Mouse (Mus musculus) embryo, embryonic 9.5 days (tissue): ENCODE results near the gene Naif1.

ENCODE experiments used
- DNase-seq: peaks from one replicate; pipeline ENCODE4 v3.0.0-alpha.2; 2017; ENCODE audit errors: extremely low spot score

Gene Naif1

GRCm38 (mm10) chr2:32449761-32450754, at the start of gene Naif1:
TSS of gene Naif1 (plus strand) at chr2:32450457.
- DNase-seq: no peak

DNA sequence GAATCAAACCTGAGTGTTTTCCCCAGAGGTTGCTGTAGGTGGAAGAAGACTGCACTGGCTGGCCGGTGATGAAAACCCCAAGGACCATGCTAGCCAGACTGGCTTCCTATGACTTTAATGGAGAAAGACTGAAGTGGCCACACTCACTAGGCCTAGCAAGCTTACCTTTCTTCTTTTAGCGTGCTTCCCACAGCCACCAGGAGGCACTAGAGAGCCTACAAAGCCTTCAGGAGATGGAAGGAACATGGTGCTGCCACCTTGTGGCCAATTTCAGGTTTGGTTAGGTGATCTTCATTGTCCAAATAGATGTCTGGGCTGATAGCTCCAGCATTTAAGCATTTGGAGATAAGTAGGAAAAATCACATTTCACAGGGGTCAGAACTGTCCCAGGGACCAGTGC, 45.6 kb upstream of the Naif1 start:
- peak; percentile 90 for DNase-seq

DNA sequence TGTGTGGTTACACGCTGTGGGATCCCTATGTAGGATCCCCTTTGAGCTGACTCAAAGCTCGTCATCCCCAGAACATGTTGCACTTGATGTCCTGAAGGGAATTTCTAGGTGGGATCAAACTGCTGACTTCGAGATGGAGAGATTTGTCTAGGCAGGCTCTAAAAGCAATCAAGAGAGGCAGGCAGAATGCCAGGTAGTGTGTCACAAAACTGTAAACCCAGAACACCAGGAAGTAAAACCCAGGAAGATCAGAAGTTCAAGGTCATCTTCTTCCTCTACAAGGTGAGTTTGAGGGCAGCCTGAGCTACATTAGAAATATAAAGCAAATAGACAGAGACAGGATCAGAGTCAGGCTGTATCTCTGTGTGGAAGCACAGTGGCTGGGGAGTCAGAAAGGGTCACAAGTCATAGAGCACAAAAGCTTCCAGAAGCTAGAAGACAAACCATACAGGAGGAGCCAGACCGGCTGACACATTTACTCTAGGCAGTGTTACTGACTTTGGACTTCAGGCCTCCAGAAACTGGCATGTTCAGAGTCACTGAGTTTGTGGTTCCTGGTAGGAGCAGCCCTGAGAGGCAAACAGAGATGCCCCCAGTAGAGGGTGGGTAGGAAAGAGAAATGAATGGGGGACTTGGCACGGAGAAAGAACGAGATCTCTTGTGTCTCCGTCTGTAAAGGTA, 43.0 kb upstream of the Naif1 start:
- DNase-seq: no peak

GRCm38 (mm10) chr2:32408429-32409424, 41.5 kb upstream of the Naif1 start:
- peak; percentile 30 for DNase-seq

GRCm38 (mm10) chr2:32411407-32411806, 38.9 kb upstream of the Naif1 start:
- no peak for DNase-seq

- DNase-seq: no peak
Measured at GRCm38 (mm10) chr2:32412742-32413531, 37.3 kb upstream of the Naif1 start.

DNA sequence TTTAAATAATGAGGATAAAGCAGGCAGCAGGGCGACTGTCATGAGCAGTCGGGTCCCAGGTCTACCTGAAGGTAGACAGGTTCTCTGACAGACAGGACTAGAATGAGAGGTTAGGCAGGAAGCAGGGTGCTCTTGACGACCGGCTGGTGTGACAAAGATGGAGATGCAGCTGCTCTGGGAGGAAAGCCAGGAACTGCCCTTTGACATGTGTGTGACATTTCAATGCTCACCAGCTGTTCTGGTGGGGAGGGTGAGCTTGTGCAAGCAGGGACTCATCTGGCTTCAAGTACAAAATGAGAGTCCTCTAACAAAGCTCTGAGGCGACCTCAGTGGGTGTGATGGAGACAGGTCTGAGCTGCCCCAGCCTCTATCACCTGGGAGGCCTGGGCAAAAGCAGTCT, 36.3 kb upstream of the Naif1 start:
- no peak for DNase-seq

DNA sequence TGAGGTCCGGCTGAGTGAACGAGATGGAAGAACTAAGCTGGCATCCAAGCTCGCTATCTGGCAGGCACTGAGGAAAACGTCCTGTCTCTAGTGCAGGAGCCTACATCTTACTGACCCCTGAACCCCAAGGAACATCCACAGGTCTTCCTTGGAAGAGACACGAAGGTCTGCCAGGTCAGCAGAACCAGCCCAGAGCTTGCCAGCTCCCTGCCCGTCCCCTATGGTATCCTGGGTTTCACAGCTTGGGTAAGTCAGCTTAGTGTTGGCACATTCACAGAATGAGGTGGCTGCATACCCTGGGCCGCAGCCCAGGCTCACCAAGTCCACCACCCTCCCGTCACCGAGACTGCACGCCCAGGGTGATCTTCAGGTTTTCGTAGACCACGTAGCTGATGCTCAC, 34.5 kb upstream of the Naif1 start:
- DNase-seq: no peak

DNA sequence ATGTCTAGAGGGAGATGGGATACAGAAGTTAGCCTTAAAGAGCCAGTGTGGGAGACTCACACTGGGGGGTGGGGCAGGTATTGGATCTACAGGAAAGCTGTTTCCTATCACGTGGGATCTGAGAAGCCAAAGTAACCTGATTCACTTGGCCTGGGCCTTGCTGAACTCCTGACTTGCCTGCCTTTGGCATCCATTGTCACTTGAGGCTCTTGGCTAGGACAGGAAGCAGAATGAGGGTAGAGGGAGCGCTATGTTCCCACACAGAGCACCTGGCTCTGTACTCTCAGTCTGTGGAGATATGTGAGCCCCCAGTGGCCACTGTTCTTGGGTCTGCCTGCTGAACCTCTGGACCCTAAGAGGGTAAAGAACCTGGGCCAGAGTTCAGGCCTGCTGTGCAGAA, 33.7 kb upstream of the Naif1 start:
- DNase-seq: no peak

GRCm38 (mm10) chr2:32417486-32417885, 32.8 kb upstream of the Naif1 start:
- DNase-seq: no peak

GRCm38 (mm10) chr2:32418430-32419151, 31.7 kb upstream of the Naif1 start:
- no peak for DNase-seq

DNA sequence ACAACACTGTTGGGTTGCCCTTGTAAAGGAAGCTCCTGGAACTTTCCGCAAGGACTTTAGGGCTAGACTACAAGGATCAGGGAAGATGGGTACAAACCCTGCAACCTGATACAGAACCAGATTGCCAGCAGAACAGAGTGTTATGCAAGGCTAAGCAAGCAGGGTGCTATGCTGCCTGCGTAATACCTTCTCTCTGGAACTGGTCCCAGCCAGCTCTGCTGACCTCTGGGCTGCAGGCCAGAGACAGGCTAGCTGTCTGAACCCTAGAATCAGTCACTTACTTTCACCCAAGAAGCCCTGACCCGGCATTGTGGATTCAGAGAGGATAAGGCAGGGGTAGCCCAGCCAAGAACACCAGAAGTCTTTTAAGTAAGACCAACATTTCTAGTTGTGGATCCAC, 30.9 kb upstream of the Naif1 start:
- DNase-seq: no peak

DNA sequence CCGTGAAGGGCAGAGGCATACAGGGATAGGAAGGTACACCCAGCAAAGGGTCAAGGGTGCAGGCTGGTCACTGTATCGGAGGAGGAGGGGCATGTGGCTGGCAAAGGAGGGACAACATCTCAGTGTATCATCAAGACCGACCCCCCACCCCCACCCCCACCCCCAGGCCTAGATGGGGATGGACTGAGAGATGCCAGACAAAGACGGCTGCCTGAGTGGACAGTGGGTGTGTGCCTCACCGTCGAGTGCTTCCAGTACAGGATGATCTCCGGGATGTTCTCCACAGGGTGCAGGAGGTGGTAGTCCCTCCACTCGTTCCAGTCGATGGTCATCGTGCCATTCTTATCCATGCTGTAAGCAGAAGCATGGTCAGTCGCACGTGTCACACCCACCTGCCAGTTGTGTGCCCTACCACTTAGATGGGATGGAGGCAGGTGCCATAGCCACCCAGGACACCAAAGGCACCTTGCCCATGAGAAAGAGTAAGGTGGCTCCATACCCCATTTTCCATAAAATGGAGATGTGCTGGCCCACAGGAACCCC, 30.1 kb upstream of the Naif1 start:
- no peak for DNase-seq

GRCm38 (mm10) chr2:32420647-32421046, 29.6 kb upstream of the Naif1 start:
- DNase-seq: no peak

DNA sequence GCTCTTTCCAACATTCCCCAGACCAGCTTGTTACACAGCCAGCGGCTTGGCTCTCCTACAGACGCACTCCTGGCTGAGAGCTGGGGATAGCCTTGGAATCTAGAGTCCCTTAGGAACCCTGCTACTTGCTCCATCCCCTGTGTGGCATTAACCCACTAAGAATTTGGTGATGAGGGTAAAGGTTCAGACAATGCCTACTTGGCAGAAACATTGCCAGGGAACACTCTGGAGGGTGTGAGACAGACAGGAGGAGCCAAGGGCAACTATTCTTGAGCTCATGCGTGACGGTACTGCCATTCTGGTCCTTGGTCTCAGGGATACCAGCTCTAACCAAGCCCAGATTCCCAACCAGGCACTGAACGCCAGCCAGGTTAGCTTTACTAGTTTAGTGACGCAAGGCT, 28.4 kb upstream of the Naif1 start:
- DNase-seq: no peak

DNA sequence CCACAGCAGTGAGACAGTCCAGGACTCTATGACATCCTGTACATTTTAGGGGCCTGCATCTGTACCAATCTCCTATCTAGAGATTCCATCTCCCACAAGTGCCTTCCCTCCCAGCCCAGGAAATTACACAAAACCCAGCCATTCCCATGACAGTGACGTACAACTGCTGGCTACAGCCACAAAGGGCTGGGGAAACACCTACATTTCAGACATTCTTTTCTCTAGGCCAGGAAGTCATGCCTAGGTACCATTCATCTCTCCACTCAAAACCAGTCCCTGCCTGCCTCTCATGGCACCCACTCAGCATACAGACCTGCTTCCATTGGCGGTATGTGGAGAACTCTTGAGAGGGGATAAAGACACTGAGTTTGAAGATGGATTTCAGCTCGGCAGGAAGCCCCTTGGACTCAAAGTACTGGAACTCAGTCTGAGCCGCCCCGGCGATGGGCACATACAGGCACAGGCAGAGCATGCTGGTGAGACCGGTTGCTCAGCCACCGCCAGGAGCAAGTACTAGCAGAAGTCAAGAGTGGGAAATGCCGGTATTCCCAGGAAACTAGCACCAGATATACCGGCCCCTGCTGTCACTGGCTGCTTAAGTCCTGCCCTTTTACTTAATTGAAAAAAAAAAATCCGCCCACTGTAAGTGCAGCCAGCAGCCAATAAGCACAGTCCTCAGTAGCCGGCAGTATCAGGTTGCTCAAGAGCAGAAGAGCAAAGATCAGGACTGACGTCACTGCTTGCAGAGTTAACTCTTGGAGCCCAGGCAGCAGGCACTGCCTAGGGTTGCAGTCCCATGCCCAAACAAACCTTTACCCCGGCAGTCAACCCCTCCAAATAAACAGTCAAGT, 26.6 kb upstream of the Naif1 start:
- DNase-seq: peak; percentile 70

DNA sequence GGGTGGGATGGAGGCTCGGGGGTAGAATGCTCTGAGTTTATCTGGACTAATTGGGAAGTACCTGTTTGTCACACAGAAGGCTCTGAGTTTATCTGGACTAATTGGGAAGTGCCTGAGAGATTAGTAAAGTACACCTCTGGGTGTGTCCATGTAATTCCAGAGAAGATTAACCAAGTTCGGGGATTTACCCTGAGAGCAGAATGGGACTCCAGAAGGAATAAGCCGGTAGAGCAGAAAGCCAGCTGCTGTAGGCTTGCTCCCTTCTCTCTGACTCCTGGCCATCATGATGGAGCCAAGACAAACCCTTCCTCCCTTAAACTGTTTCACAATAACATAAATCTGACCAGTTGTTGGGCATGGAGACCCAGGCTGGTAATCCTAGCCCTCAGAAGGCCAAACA, 25.5 kb upstream of the Naif1 start:
- DNase-seq: no peak

GRCm38 (mm10) chr2:32425568-32425967, 24.7 kb upstream of the Naif1 start:
- DNase-seq: no peak

- DNase-seq: no peak
Measured at GRCm38 (mm10) chr2:32426141-32426540, 24.1 kb upstream of the Naif1 start.
